Mouse (Mus musculus) embryonic facial prominence, embryonic 12.5 days (tissue): Measurements from ENCODE around the gene B9d2. TPM values are rescaled to one million over a fixed set of nuclear protein-coding genes. Genes with fewer than 3 reads are reported as not detected.
A peak's percentile ranks its signal among the peaks of the same experiment; 100 is the strongest.

ENCODE experiments used
- ATAC-seq: fragments of 200-750 bp; cut with Nextera tagmentation; 2 replicates; pipeline ENCODE4 v1.8.0; 2017; ENCODE audit not compliant: insufficient number of reproducible peaks, insufficient read depth, low FRiP score, low TSS enrichment
- H3K27ac ChIP-seq: fragments of 300-500 bp; sonication (generic); 2 replicates; pipeline ENCODE4 v1.5.1; 2016; ENCODE audit warnings: mild to moderate bottlenecking
- H3K27me3 ChIP-seq: fragments of 300-500 bp; sonication (generic); 2 replicates; pipeline ENCODE4 v1.6.1; 2016; ENCODE audit warnings: mild to moderate bottlenecking, moderate library complexity
- H3K36me3 ChIP-seq: fragments of 300-500 bp; sonication (generic); 2 replicates; pipeline ENCODE4 v1.6.1; 2016; ENCODE audit warnings: mild to moderate bottlenecking
- H3K4me1 ChIP-seq: fragments of 300-500 bp; sonication (generic); 2 replicates; pipeline ENCODE4 v1.6.1; 2016
- H3K4me2 ChIP-seq: fragments of 300-500 bp; sonication (generic); replicated peaks from 2 replicates; pipeline ENCODE4 v1.6.1; 2016; ENCODE audit warnings: mild to moderate bottlenecking, moderate library complexity
- H3K4me3 ChIP-seq: fragments of 300-500 bp; sonication (generic); 2 replicates; pipeline ENCODE4 v1.5.1; 2016; ENCODE audit warnings: mild to moderate bottlenecking
- H3K9ac ChIP-seq: fragments of 300-500 bp; sonication (generic); 2 replicates; pipeline ENCODE4 v1.6.1; 2016; ENCODE audit warnings: mild to moderate bottlenecking, moderate library complexity
- H3K9me3 ChIP-seq: fragments of 300-500 bp; sonication (generic); 2 replicates; pipeline ENCODE4 v1.6.1; 2016; ENCODE audit warnings: mild to moderate bottlenecking, moderate library complexity
- WGBS: fragments of 180-500 bp; shearing (Covaris S2); methylation state at CpG from one replicate; pipeline ENCODE4 v1.1.7; 2016; 5-methylcytosine and 5-hydroxymethylcytosine counted together
- polyA plus RNA-seq: library from polyadenylated mRNA; unstranded; fragments of >200 nt; fragmentation: Nextera tagmentation; extraction: Ambion mirVana; gene quantifications from 2 replicates; pipeline ENCODE4 v1.2.1, GENCODE M21; 2016

The B9d2 gene
- polyA plus RNA-seq, 1 experiment from 2014 or later = 27.8 TPM

GRCm38 (mm10) chr7:25655601-25656428 is 24.8 kb upstream of the B9d2 start:
- H3K4me2 ChIP-seq = no peak overlapping the region

GRCm38 (mm10) chr7:25657785-25658184 is 22.8 kb upstream of the B9d2 start:
- H3K9ac ChIP-seq = peak overlapping the region; percentile 65
- 37% methylated on average over 10 of the region's 10 CpGs for WGBS

More at GRCm38 (mm10) chr7:25655601-25656428, 24.8 kb upstream of the B9d2 start:
- H3K36me3 ChIP-seq = no peaks in the 10 kb centered on the region
- ATAC-seq = no peak
- peaks cover 24% of the 10 kb centered on the region for H3K4me1 ChIP-seq
- no peak overlapping the region for H3K9ac ChIP-seq
- no peaks in the 10 kb centered on the region for H3K27me3 ChIP-seq
- no peak overlapping the region for H3K27ac ChIP-seq
- H3K9me3 ChIP-seq = no peaks in the 10 kb centered on the region
- H3K4me3 ChIP-seq = no peak overlapping the region
- WGBS = 72% methylated on average over 11 of the region's 11 CpGs

GRCm38 (mm10) chr7:25658657-25659472 is 21.7 kb upstream of the B9d2 start, which contains the start of the genes Bckdha and Exosc5:
Bckdha (minus strand) TSS chr7:25658981.
Exosc5 (plus strand) TSS chr7:25659164.
- peaks cover 12% of the 10 kb centered on the region for H3K36me3 ChIP-seq
- peak within 1 kb of the TSS; percentile 59 for H3K4me3 ChIP-seq
- peak within 1 kb of the TSS; percentile 81 for H3K4me2 ChIP-seq
- no peaks in the 10 kb centered on the region for H3K27me3 ChIP-seq
- WGBS = under 1% methylated on average over 50 of the region's 50 CpGs
- H3K27ac ChIP-seq = 0 out of 2 replicates have a peak within 1 kb of the TSS, but pooled peaks have one; percentile 12
- peaks cover 24% of the 10 kb centered on the region for H3K4me1 ChIP-seq
- H3K9me3 ChIP-seq = no peaks in the 10 kb centered on the region
- peak within 1 kb of the TSS; percentile 65 for H3K9ac ChIP-seq
- ATAC-seq = peak; percentile 96

More at GRCm38 (mm10) chr7:25657785-25658184, 22.8 kb upstream of the B9d2 start:
- H3K4me3 ChIP-seq = peak overlapping the region; percentile 59
- H3K27me3 ChIP-seq = no peaks in the 10 kb centered on the region
- no peak for ATAC-seq
- H3K9me3 ChIP-seq = no peaks in the 10 kb centered on the region
- peaks cover 4% of the 10 kb centered on the region; the same call in 1 of the 2 replicates for H3K36me3 ChIP-seq
- H3K4me2 ChIP-seq = peak overlapping the region; percentile 81
- H3K4me1 ChIP-seq = peaks cover 24% of the 10 kb centered on the region
- no peak overlapping the region for H3K27ac ChIP-seq

- H3K4me2 ChIP-seq = no peak overlapping the region
Observed at GRCm38 (mm10) chr7:25666381-25666780, 14.2 kb upstream of the B9d2 start.

GRCm38 (mm10) chr7:25669158-25669557 is 11.4 kb upstream of the B9d2 start:
- H3K27me3 ChIP-seq = peaks cover 12% of the 10 kb centered on the region
- H3K4me1 ChIP-seq = no peaks in the 10 kb centered on the region
- peaks cover 42% of the 10 kb centered on the region for H3K36me3 ChIP-seq
- no peaks in the 10 kb centered on the region for H3K9me3 ChIP-seq
- no peak for ATAC-seq
- no peak overlapping the region for H3K9ac ChIP-seq
- no peak overlapping the region for H3K27ac ChIP-seq
- no peak overlapping the region for H3K4me3 ChIP-seq
- no peak overlapping the region for H3K4me2 ChIP-seq
- WGBS = 89% methylated on average over 10 of the region's 10 CpGs

More at GRCm38 (mm10) chr7:25666381-25666780, 14.2 kb upstream of the B9d2 start:
- Histone ChIP-seq H3K27ac (no peak overlapping the region), H3K27me3 (no peaks in the 10 kb centered on the region), H3K4me3 (no peak overlapping the region), H3K36me3 (peaks cover 57% of the 10 kb centered on the region), H3K9ac (no peak overlapping the region), H3K4me1 (no peaks in the 10 kb centered on the region), H3K9me3 (no peaks in the 10 kb centered on the region)
- ATAC-seq = no peak
- WGBS = 91% methylated on average over 8 of the region's 8 CpGs

GRCm38 (mm10) chr7:25669631-25670030 is 10.9 kb upstream of the B9d2 start:
- H3K4me3 ChIP-seq = no peak overlapping the region
- no peak overlapping the region for H3K27ac ChIP-seq
- no peaks in the 10 kb centered on the region for H3K9me3 ChIP-seq
- no peak overlapping the region for H3K4me2 ChIP-seq
- no peak for ATAC-seq
- H3K27me3 ChIP-seq = peaks cover 17% of the 10 kb centered on the region
- 82% methylated on average over 9 of the region's 9 CpGs for WGBS
- H3K9ac ChIP-seq = no peak overlapping the region
- H3K36me3 ChIP-seq = peaks cover 38% of the 10 kb centered on the region
- H3K4me1 ChIP-seq = no peaks in the 10 kb centered on the region

DNA sequence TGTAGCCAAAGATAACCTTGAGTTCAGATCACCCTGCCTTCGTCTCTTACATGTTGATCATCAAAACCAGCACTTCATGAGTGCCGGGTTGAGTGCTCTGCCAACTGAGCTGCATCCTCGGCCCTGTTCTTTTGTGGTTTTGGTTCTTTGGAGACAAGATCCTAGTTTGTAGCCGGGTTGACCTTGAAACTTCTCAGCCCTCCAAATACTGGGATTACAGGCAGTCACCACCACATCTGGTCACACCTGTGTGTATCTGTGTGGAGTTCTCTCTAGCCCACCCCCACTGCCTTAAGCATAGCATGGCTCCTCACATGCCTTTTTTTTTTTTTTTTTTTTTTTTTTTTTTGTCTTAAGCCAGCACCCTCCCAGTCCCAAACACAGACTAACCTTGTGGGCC is 10.5 kb upstream of the B9d2 start:
- no peaks in the 10 kb centered on the region for H3K9me3 ChIP-seq
- peaks cover 22% of the 10 kb centered on the region for H3K27me3 ChIP-seq
- peaks cover 38% of the 10 kb centered on the region for H3K36me3 ChIP-seq
- no peak overlapping the region for H3K27ac ChIP-seq
- no peak for ATAC-seq
- no peak overlapping the region for H3K4me2 ChIP-seq
- H3K9ac ChIP-seq = no peak overlapping the region
- 94% methylated on average over 4 of the region's 4 CpGs for WGBS
- H3K4me1 ChIP-seq = no peaks in the 10 kb centered on the region
- no peak overlapping the region for H3K4me3 ChIP-seq

DNA sequence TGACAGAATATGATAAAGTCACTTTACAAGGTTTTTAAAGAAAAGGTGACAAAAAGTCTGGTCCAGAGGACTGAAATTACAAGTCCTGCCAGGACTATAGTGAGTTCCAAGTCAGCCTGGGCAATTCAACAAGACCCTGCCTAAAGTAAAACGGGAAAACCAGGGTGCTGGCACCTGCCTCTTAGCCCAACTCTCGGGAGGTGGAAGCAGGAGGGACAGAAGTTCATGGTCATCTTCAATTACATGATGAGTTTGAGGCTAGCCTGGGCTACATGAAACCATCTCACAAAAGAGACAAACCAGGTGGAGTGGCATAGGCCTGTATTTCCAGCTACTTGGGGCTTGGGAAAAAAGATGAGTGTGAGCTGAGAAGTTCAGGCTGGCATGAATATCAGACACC is 8.9 kb upstream of the B9d2 start:
- no peaks in the 10 kb centered on the region for H3K4me1 ChIP-seq
- no peak overlapping the region for H3K9ac ChIP-seq
- H3K36me3 ChIP-seq = peaks cover 26% of the 10 kb centered on the region
- no peak overlapping the region for H3K27ac ChIP-seq
- no peaks in the 10 kb centered on the region for H3K9me3 ChIP-seq
- no peak overlapping the region for H3K4me2 ChIP-seq
- H3K4me3 ChIP-seq = no peak overlapping the region
- WGBS = 78% methylated on average over 2 of the region's 2 CpGs
- peaks cover 35% of the 10 kb centered on the region for H3K27me3 ChIP-seq
- no peak for ATAC-seq

GRCm38 (mm10) chr7:25672442-25672841 is 8.1 kb upstream of the B9d2 start:
- Histone ChIP-seq H3K4me1 (no peaks in the 10 kb centered on the region), H3K4me2 (no peak overlapping the region), H3K4me3 (no peak overlapping the region), H3K9me3 (no peaks in the 10 kb centered on the region), H3K36me3 (peaks cover 21% of the 10 kb centered on the region; the same call in 1 of the 2 replicates), H3K27me3 (peaks cover 35% of the 10 kb centered on the region), H3K27ac (no peak overlapping the region), H3K9ac (no peak overlapping the region)
- ATAC-seq = no peak
- 51% methylated on average over 4 of the region's 4 CpGs for WGBS

DNA sequence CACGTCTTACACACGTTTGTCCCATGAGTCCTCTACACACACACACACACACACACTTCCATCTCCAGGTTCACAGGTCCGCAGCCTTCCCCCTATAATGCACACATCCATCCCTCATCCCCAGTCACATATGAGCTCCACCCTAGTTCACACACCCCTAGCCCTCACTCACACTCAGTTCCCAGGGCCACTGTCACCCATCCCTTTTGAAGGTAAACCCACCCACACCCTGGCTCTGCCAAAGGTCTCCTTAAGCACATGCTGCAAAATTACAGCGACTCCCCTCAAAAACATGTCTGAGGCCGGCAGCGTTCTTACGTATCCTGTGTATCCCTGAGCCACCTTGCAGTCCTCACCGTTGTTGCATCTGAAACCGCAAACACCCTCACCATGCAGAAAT is 6.3 kb upstream of the B9d2 start:
- Histone ChIP-seq H3K4me1 (no peaks in the 10 kb centered on the region), H3K9ac (no peak overlapping the region), H3K4me2 (peak overlapping the region; percentile 53; the same call in 1 of the 2 replicates), H3K27me3 (peaks cover 40% of the 10 kb centered on the region), H3K27ac (no peak overlapping the region), H3K9me3 (no peaks in the 10 kb centered on the region), H3K36me3 (0 out of 2 replicates have a peak, but pooled peaks cover 2% of the 10 kb centered on the region), H3K4me3 (peak overlapping the region; percentile 25)
- 33% methylated on average over 9 of the region's 9 CpGs for WGBS
- no peak for ATAC-seq

DNA sequence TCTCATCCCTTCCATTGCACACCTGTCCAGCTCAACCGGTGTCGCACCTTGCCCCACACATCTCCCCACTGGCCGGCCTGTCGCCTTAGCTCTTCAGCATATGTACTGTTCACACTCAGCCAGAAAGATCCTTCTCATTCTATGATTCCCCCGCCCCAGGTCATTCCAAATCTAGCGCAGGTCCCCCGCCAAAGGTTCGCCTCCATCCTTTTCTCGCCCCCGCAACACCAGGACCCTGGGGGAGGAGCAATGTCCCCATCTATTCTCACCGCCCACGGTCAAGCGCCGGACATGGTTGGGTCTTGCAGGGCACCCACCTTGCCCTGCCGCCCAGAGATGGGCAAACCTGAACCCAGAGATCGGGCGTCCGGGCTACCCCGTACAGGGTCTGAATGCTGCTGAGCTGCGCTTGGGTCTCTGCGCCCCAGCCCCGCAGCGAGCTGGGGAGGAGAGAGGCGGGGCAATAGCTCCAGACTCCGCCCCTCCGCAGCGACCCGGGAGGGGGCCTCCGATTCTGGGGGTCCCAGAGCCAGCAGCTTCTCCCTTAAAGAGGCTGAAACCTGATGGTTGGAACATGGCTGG is 5.8 kb upstream of the B9d2 start, which contains the start of gene Tmem91:
Gene Tmem91, minus strand, starts transcription at position 448 of the 582 bp plus-strand sequence.
- ATAC-seq = no peak
- Histone ChIP-seq H3K36me3 (no peaks in the 10 kb centered on the region), H3K27ac (no peak within 1 kb of the TSS), H3K4me2 (peak within 1 kb of the TSS; percentile 53), H3K9ac (no peak within 1 kb of the TSS), H3K27me3 (peaks cover 40% of the 10 kb centered on the region), H3K9me3 (no peaks in the 10 kb centered on the region), H3K4me3 (peak within 1 kb of the TSS; percentile 25), H3K4me1 (no peaks in the 10 kb centered on the region)
- 2% methylated on average over 29 of the region's 29 CpGs for WGBS
